Mouse (Mus musculus) midbrain, embryonic 10.5 days (tissue): ENCODE results near the gene A930018P22Rik. TPM values are rescaled to one million over a fixed set of nuclear protein-coding genes. Genes with fewer than 3 reads are reported as not detected.
"Not testable (repeated sequence)": the region's sequence is repeated elsewhere in the genome, so short reads cannot be mapped to it uniquely, and the experiment has no call there.

ENCODE experiments used
- DNase-seq: peaks from one replicate; pipeline ENCODE4 v3.0.0-alpha.2; 2017; ENCODE audit warnings: low spot score
- H3K27ac ChIP-seq: fragments of 300-500 bp; sonication (generic); replicated peaks from 2 replicates; pipeline ENCODE4 v1.5.1; 2016; ENCODE audit warnings: mild to moderate bottlenecking
- H3K27me3 ChIP-seq: fragments of 300-500 bp; sonication (generic); 2 replicates; pipeline ENCODE4 v1.6.1; 2016; ENCODE audit warnings: low read depth, mild to moderate bottlenecking; ENCODE audit not compliant: poor library complexity, severe bottlenecking
- H3K36me3 ChIP-seq: fragments of 300-500 bp; sonication (generic); 2 replicates; pipeline ENCODE4 v1.6.1; 2016; ENCODE audit warnings: mild to moderate bottlenecking, moderate library complexity
- H3K4me1 ChIP-seq: fragments of 300-500 bp; sonication (generic); 2 replicates; pipeline ENCODE4 v1.6.1; 2016
- H3K4me3 ChIP-seq: fragments of 300-500 bp; sonication (generic); 2 replicates; pipeline ENCODE4 v1.5.1; 2016; ENCODE audit warnings: mild to moderate bottlenecking, moderate library complexity
- H3K9me3 ChIP-seq: fragments of 300-500 bp; sonication (generic); replicated peaks from 2 replicates; pipeline ENCODE4 v1.6.1; 2016; ENCODE audit warnings: mild to moderate bottlenecking
- WGBS: fragments of 180-500 bp; shearing (Covaris S2); methylation state at CpG from one replicate; pipeline ENCODE4 v1.1.7; 2016; 5-methylcytosine and 5-hydroxymethylcytosine counted together
- polyA plus RNA-seq: library from polyadenylated mRNA; unstranded; fragments of >200 nt; fragmentation: Nextera tagmentation; extraction: Ambion mirVana; gene quantifications from 2 replicates; pipeline ENCODE4 v1.2.1, GENCODE M21; 2016

The A930018P22Rik gene
- polyA plus RNA-seq, result 0.25 TPM in 1 of 2 replicates, not detected in the other

DNA sequence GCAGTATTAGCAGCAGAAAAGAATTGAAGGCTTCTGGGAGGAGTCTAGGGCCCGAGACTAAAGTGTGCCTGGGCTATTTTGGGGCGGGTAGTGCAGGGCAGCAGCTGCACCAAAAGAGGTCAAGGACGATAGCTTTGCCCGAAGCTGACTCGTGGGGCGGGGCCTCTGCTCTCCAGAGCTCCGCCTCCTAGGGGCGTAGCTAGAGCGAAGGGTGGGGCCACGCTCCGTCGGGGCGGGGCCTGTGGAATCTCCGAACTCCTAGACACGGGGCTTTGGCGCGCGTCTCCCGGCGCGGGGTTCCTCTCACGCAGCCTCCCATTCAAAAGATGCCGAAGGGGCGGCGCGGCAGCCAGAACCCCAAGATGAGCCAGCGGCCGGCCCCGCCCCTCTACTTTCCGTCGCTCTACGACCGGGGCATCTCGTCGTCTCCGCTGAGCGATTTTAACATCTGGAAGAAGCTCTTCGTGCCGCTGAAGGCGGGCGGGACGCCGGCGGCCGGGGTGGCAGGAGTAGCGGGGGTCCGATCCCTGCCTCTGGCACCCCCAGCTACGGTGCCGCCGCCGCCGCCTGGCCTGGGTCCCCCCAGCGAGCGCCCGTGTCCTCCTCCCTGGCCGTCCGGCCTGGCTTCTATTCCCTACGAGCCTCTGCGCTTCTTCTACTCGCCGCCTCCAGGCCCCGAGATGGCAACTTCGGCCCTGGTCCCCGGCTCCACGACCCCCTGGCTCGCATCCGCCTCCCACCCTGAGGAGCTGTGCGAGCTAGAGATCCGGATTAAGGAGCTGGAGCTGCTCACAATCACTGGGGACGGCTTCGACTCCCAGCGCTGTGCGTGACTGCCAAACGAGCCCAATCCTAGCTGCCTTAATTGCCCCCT, at the start of gene A930018P22Rik:
TSS of gene A930018P22Rik (plus strand) at position 265 of the 874 bp plus-strand sequence.
- no peaks in the 10 kb centered on the region for H3K9me3 ChIP-seq
- peaks cover 18% of the 10 kb centered on the region for H3K4me1 ChIP-seq
- no peaks in the 10 kb centered on the region for H3K36me3 ChIP-seq
- peak; percentile 91 for DNase-seq
- H3K27ac ChIP-seq, result peak within 1 kb of the TSS; percentile 86
- H3K4me3 ChIP-seq, result peak within 1 kb of the TSS; percentile 82
- peaks cover 48% of the 10 kb centered on the region for H3K27me3 ChIP-seq
- WGBS, result under 1% methylated on average over 74 of the region's 74 CpGs

DNA sequence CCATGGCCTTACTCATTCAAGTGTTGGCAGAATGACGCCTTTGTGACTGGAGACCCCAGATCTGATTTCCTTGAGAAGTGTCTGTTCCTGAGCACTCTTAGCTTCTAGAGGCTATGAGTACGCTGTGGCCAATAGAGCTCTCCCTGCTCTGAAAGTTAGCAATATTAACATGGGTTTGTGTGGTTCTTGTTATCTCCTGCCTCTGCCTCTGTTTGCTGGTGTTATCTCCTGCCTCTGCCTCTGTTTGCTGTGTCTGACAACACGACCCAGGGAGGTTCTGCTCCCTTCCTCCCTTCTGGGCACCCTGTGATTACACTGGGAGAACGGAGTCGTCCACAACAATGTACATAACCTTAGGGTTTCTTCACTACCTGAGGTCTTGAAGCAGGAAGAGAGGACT, 44.3 kb upstream of the A930018P22Rik start:
- H3K36me3 ChIP-seq, H3K9me3 ChIP-seq, DNase-seq, H3K27me3 ChIP-seq, H3K4me3 ChIP-seq, H3K4me1 ChIP-seq, H3K27ac ChIP-seq: not testable (repeated sequence)
- WGBS, result 70% methylated on average over 5 of the region's 5 CpGs

DNA sequence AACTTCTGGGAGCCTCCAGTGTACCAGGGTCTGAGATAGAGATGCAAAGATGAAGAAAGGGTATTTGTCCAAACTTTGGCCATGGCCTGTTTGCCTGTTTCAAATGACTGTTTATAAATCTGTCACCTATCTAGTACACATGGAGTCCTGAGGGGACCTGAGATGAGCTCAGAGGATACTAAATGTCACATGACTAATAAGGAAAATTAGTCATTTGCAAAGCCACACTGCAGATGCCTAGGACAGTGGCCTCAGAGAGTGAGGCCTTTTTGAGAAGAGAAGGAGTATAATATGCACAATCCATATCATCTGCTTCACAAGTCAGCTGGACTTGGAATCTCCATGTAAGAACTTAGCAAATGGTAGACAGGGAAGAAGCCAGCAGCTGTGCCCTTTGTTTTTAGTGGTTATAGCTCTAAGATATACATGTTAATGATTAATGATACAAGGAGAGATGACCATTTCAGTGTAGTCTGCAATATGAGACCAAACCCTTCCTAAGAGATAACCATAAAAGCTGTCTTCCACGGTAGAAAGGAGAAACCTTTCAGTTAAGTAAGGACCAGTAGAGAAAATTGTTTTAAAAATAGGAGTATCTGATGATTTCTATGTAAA, 41.0 kb upstream of the A930018P22Rik start:
- H3K36me3 ChIP-seq, H3K4me1 ChIP-seq, DNase-seq, H3K27me3 ChIP-seq, H3K4me3 ChIP-seq, H3K9me3 ChIP-seq, H3K27ac ChIP-seq: not testable (repeated sequence)
- no CpG with 5 or more reads among the region's 1 CpGs for WGBS

DNA sequence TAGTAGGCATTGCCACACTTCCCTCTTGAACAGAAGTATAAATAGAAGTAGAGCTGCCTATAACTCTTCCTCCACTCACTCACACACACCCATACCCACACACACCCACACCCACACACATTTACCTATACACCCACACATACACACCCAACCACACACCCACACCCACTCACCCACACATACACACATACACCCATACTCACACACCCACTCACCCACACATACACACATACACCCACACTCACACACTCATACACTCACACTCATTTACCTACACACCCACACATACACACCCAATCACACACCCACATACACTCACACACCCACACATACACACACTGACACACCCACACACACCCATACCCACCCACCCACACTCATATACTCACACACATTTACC, 40.1 kb upstream of the A930018P22Rik start:
- H3K36me3 ChIP-seq, result no peaks in the 10 kb centered on the region
- H3K27me3 ChIP-seq, result no peaks in the 10 kb centered on the region
- H3K4me3 ChIP-seq, result no peak overlapping the region
- DNase-seq, result no peak
- H3K27ac ChIP-seq, result no peak overlapping the region
- H3K9me3 ChIP-seq, result no peaks in the 10 kb centered on the region
- no peaks in the 10 kb centered on the region for H3K4me1 ChIP-seq

DNA sequence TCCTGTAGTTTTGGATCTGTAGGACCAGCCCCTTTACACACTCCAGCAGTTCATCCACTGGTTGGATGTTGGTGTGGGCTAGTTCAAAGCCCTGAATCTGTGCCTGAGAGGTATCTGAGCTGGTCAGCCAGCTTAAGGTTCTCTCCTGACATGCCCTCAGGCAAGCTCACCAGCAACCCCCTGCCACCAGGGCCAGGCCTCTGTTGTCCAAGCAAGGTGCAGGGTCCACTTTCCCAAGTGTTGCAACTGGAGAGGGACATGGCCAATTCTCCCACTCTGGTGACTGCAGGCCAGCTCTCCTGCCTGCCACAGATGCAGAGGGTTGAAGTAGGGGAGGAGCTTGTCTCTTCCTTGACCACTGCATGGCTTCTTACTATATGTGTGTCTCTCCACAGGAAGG, 38.5 kb upstream of the A930018P22Rik start:
- not testable (repeated sequence) for H3K9me3 ChIP-seq, H3K4me3 ChIP-seq, H3K27me3 ChIP-seq, H3K27ac ChIP-seq, H3K4me1 ChIP-seq, DNase-seq, H3K36me3 ChIP-seq

DNA sequence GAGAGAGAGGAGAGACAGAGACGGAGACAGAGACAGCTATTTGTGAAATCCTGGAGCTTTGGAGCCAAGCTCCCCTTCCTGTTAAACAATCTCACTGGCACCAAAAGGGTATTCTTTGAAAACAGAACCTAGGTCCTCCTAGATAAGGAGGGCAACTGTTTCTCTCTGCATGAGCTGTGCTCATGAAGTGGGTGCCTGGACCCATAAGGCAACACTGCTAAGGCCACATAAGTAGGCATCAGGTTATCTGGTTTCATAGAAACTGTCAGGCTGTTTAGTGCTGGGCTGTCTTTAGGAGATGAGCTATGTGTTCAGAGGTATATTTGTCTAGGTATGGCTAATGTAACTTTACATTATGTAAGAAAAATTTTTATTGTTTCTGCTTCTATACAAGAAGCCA, 35.0 kb upstream of the A930018P22Rik start:
- not testable (repeated sequence) for H3K4me1 ChIP-seq, H3K27ac ChIP-seq, H3K9me3 ChIP-seq, H3K4me3 ChIP-seq, H3K27me3 ChIP-seq, H3K36me3 ChIP-seq, DNase-seq
- 89% methylated on average over 1 of the region's 1 CpGs for WGBS

DNA sequence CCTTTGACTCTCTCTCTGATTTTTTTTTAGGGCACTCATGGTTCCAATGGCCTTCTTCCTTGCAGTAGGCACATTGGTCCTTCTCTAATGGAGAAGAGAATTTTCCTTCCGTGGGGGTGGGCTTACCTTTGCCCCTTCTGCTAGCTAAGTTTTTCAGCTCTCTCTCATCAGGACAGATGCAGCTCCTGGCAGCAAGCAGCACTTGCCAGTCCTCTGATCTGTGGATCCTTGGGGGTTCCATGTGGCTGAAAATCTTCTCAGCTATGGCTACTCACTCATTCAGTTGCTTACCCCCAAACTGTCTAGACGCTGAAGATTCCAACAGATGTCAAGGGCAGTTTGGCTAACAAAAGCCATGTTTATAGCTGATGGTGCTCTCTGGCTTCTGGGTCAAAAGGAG, 29.3 kb upstream of the A930018P22Rik start:
- peaks cover 21% of the 10 kb centered on the region for H3K4me1 ChIP-seq
- H3K9me3 ChIP-seq, result no peaks in the 10 kb centered on the region
- H3K4me3 ChIP-seq, result no peak overlapping the region
- WGBS, result 87% methylated on average over 2 of the region's 2 CpGs
- no peaks in the 10 kb centered on the region for H3K27me3 ChIP-seq
- no peak for DNase-seq
- no peaks in the 10 kb centered on the region for H3K36me3 ChIP-seq
- no peak overlapping the region for H3K27ac ChIP-seq

DNA sequence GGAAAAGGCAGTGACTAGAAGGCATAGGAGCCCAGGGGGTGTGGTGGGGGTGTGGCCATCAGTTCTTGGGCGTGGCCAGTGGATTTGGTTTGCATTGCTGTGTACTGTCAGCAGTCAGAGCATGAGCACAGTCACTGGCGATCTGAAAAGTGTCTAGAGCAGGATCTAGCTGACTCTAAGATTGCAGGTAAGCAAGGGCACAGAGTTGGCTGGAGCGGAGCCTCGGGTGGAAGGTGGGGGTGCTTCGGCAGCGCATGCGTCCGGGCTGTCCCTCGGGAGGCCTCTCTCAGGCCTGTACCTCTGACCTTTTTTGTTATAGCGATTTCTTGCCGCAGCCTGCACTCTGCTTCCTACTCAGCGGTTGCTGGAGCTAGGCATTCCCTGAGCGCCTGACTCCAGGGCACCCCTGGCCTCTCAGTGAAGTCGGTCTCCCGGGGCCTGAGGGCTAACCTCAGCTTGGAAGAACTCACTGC, 26.8 kb upstream of the A930018P22Rik start, which contains the start of gene Cd59a:
TSS of gene Cd59a (plus strand) at position 61 of the 473 bp plus-strand sequence.
- Histone ChIP-seq H3K27me3 (no peaks in the 10 kb centered on the region), H3K27ac (peak within 1 kb of the TSS; percentile 87)
- 4% methylated on average over 15 of the region's 15 CpGs for WGBS

DNA sequence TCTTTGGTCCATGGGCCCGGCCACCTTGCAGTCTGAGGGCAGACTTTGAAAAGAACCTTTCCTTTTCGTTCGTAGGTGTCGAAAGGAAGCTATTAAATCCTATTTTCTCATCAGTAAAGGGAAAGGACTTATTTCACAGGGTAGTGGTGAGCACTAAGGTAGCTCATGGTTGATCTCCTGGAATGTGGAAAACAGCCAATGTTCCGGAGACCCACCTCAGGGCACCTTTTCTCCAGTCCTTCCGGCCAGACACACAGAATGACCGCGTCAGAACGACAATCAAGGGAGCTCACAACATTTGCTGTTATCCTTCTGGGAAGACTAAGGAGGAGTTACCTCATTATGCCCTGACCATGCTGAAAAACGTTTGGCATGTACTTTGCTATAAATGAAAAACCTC, 26.3 kb upstream of the A930018P22Rik start:
- DNase-seq, result no peak
- 44% methylated on average over 10 of the region's 10 CpGs for WGBS
- H3K4me1 ChIP-seq, result peaks cover 35% of the 10 kb centered on the region

More for the DNA sequence above, 26.8 kb upstream of the A930018P22Rik start, which contains the start of gene Cd59a:
- no peaks in the 10 kb centered on the region for H3K9me3 ChIP-seq
- no peaks in the 10 kb centered on the region for H3K36me3 ChIP-seq
- peak; percentile 77 for DNase-seq
- peaks cover 35% of the 10 kb centered on the region for H3K4me1 ChIP-seq
- peak within 1 kb of the TSS; percentile 61 for H3K4me3 ChIP-seq

DNA sequence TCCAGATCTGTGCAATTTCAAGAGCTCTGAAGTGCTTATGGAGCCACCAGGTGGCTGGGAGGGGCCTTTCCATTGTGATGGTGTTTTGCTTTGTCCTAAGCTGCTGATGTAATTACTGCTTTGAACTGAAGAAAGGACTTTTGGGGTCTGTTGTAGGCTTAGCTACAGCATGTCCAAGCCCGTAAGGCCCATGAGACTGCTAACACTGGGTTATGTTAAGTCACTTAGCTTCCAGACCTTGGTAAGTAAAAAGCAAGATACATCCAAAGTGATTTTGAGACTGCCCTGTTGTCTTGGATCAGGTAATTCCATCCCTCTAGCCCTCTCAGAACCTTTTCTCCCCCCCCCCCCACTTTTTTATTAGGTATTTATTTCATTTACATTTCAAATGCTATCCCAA, 25.8 kb upstream of the A930018P22Rik start:
- Histone ChIP-seq H3K27ac (peak overlapping the region; percentile 46; the same call in 1 of the 2 replicates), H3K4me1 (peaks cover 35% of the 10 kb centered on the region), H3K4me3 (peak overlapping the region; percentile 61; the same call in 1 of the 2 replicates)
- not testable (repeated sequence) for H3K36me3 ChIP-seq, H3K9me3 ChIP-seq, H3K27me3 ChIP-seq, DNase-seq
- WGBS, result 37% methylated on average over 1 of the region's 1 CpGs

More for the DNA sequence above, 26.3 kb upstream of the A930018P22Rik start:
- H3K36me3 ChIP-seq, result no peaks in the 10 kb centered on the region
- H3K9me3 ChIP-seq, result no peaks in the 10 kb centered on the region
- H3K27ac ChIP-seq, result peak overlapping the region; percentile 87
- peak overlapping the region; percentile 61 for H3K4me3 ChIP-seq
- H3K27me3 ChIP-seq, result no peaks in the 10 kb centered on the region

DNA sequence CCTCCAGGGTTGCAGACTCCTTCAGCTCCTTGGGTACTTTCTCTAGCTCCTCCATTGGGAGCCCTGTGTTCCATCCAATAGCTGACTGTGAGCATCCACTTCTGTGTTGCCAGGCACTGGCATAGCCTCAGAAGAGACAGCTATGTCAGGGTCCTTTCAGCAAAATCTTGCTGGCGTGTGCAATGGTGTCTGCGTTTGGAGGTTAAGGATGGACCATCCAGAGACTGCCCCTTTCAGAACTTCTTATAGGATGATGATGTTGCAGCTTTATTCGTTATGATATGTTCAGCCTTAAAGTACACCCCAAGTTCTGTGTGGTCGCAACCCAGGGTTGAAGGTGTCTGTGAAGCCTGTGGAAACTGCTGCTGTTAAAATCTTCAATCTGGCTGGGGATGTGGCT, 25.2 kb upstream of the A930018P22Rik start:
- not testable (repeated sequence) for H3K4me3 ChIP-seq, H3K36me3 ChIP-seq, H3K27me3 ChIP-seq, H3K27ac ChIP-seq, DNase-seq, H3K9me3 ChIP-seq
- 92% methylated on average over 4 of the region's 4 CpGs for WGBS
- peaks cover 35% of the 10 kb centered on the region for H3K4me1 ChIP-seq

DNA sequence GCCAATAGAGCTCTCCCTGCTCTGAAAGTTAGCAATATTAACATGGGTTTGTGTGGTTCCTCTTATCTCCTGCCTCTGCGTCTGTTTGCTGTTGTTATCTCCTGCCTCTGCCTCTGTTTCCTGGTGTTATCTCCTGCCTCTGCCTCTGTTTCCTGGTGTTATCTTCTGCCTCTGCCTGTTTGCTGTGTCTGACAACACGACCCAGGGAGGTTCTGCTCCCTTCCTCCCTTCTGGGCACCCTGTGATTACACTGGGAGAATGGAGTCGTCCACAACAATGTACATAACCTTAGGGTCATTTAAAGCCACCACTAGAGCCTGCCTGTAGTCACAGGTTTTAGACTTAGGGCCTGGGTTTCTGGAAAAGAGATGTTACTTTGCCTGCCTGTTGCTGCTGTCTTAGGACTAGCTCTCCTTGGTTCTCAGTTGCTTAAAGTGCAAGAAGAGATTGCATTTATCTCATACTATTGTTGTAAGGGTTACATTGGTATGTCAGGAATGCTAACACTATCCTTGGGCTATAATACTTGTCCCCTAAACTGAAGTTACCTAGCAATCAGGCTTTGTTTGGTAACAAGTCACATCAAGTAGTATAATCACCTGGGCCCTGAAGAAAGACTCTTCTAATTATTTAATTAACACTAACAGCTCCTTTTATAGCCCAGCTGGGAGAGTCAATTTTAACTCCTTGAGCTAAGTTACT, 23.9 kb upstream of the A930018P22Rik start:
- Histone ChIP-seq H3K27ac (no peak overlapping the region), H3K4me3 (no peak overlapping the region), H3K36me3 (no peaks in the 10 kb centered on the region), H3K9me3 (no peaks in the 10 kb centered on the region), H3K27me3 (no peaks in the 10 kb centered on the region), H3K4me1 (peaks cover 35% of the 10 kb centered on the region)
- no peak for DNase-seq
- WGBS, result 37% methylated on average over 3 of the region's 3 CpGs
